Mouse (Mus musculus) common myeloid progenitor, adult 5-6 weeks (primary cell): ENCODE results near the gene Rps26. TPM values are rescaled to one million over a fixed set of nuclear protein-coding genes. Genes with fewer than 3 reads are reported as not detected.
A peak's percentile ranks its signal among the peaks of the same experiment; 100 is the strongest.
"Not testable (repeated sequence)": the region's sequence is repeated elsewhere in the genome, so short reads cannot be mapped to it uniquely, and the experiment has no call there.

Experiments
- ATAC-seq: replicated peaks from 2 replicates; pipeline ENCODE4 v1.8.0; 2016; ENCODE audit warnings: low read depth, mild to moderate bottlenecking, moderate TSS enrichment, inconsistent platforms; ENCODE audit not compliant: poor library complexity, severe bottlenecking
- total RNA-seq: library from RNA; stranded (forward); fragments of 200-1000, 187-1606 nt; gene quantifications from 2 replicates; pipeline ENCODE4 v1.2.3, GENCODE M21; 2017

Rps26 gene
- total RNA-seq, 1 experiment from 2014 or later: 1,052 TPM

GRCm38 (mm10) chr10:128613820-128614219, 12.7 kb downstream of the Rps26 start:
- not testable (repeated sequence) for ATAC-seq

DNA sequence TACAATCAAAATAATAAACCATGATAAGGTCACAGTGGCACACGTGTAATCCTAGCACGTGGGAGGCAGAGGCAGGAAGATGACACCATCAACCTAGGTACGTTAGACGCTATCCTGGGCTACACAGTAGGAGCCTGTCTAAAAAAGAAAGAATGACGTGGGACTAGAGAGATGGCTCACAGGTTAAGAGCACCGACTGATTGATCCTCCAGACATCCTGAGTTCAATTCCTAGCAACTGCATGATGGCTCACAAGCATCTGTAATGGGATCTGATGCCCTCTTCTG, 13.4 kb downstream of the Rps26 start:
- peak; percentile 20; the same call in 1 of the 2 replicates for ATAC-seq

- peak; percentile 97 for ATAC-seq
Measured at GRCm38 (mm10) chr10:128612433-128613153, 14.0 kb downstream of the Rps26 start.

DNA sequence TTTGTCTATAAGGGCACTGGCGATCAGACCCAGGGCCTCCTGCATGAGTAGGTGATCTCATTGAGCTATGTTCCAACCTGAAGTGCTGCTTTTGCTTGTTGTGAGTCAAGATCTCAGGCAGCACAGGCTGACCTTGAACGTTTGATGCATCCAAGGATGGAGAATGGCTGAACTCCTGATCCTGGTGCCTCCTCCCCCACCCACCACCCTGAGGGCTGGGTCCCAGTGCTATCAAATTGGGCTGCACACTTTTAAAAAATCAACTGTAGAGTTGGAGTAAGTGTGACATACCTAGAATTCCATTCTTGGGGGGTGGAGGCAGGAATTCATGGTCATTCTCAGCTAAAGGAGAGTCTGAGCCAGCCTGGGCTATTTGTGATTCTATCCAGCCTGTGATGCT, 20.1 kb downstream of the Rps26 start:
- ATAC-seq: no peak

DNA sequence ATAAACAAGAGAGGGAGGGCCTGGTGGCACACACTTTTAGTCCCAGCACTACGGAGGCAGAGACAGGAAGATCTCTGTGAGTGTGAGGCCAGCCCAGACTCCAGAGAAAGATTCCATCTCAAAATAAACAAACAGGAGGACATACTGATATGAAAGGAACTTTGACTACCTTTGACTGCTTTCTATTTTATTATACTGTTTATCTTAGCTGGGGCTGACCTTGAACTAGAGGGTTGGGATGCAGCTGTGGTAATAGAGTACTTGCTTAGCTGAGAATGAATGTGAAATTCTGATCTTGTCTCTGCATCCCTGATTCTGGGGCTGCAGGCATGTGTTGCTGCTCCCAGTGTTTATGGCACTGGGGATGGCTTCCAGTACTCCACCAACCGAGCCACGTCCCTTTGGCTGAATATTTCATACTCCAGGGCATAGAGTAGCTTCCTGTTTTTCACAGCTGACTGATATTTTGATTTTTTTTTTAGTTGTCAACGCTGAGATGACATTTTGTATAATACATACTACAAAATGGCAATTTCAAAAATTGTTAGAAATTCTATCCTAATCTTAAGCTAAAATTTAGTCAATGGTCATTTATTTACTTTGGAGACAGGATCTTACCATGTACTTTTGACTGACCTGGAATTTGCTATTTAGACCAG, 23.9 kb downstream of the Rps26 start:
- 0 out of 2 replicates have a peak, but pooled peaks have one; percentile 25 for ATAC-seq

DNA sequence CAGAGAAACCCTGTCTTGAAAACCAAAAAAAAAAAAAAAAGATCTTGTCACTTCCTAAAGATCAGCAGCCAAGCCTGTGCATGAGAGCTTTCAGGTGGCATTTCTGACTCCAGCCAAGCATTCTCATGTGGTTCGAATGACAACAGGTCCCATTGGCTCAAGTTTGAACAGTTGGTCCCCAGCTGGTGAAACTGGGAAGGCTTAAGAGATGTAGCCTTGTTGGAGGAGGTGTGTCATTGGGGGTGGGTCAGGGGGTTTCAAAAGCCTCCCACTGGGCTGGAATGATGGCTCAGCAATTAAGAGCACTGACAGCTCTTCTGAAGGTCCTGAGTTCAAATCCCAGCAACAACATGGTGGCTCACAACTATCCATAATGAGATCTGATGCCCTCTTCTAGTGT, 25.0 kb downstream of the Rps26 start:
- no peak for ATAC-seq

GRCm38 (mm10) chr10:128598476-128598875, 28.1 kb downstream of the Rps26 start:
- no peak for ATAC-seq

GRCm38 (mm10) chr10:128592797-128593196, 33.8 kb downstream of the Rps26 start:
- ATAC-seq: no peak

GRCm38 (mm10) chr10:128591436-128591835, 35.1 kb downstream of the Rps26 start:
- no peak for ATAC-seq

GRCm38 (mm10) chr10:128590193-128590690, 36.3 kb downstream of the Rps26 start:
- ATAC-seq: peak; percentile 53

DNA sequence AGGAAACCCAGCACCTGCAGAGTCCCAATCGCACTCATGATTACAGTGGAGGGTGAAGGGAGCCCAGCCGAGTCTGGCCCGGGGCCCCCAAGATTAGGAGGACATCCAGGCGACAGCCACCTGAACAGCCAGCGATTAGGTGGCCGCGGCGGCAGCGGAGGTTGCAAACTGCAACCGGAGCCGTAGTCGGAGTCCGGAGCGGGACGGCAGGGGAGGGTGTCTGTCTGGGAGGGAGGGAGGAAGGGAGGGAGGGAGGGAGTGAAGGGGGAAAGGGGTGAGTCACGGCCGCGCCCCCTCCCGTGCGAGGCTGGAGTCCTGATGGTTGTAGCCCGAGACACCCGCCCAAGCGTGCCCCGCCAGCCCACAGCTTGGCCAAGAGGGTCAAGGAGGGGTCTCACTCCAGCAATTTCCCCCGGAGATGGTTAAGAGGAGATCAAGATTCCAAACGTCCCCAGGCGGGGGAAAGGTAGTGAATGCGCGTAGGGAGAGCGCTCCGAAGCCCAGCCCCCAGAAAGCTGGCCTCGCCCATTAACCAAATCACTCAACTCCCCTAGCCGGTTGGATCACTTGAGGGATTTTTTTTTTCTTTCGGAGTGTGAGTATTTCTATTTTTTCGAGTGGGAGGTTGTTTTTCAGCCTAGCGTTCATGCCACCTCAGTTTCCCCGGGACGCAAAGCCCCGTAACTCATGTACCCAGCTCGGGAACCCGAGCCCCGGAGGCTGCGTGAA, 36.9 kb downstream of the Rps26 start, which contains the start of gene Erbb3:
Gene Erbb3, minus strand, starts transcription at position 189 of the 729 bp plus-strand sequence.
- peak; percentile 60 for ATAC-seq

GRCm38 (mm10) chr10:128588775-128589463, 37.6 kb downstream of the Rps26 start:
- ATAC-seq: no peak; the same call in 1 of the 2 replicates

DNA sequence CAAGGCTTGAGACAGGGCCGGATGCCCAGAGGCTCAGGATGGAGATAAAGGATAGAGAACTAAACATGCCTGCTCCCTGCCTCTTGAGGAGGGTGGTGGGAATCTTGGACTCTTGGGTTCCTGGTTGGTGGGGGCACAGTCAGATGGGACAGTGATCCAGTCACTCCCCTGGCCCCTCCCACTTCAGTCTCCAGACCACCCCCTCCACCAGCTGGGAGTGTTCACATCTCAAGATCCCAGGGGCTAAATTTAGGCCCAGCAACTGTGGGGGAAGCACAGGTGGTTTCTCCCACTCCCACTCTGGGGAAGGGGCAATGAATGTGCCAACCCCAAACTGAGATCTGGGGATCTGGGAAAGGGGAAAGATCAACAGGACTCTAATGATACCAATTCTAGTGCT, 38.4 kb downstream of the Rps26 start:
- no peak for ATAC-seq

- ATAC-seq: no peak
Measured at GRCm38 (mm10) chr10:128587697-128588096, 38.9 kb downstream of the Rps26 start.

- no peak for ATAC-seq
Measured at GRCm38 (mm10) chr10:128587120-128587519, 39.4 kb downstream of the Rps26 start.

DNA sequence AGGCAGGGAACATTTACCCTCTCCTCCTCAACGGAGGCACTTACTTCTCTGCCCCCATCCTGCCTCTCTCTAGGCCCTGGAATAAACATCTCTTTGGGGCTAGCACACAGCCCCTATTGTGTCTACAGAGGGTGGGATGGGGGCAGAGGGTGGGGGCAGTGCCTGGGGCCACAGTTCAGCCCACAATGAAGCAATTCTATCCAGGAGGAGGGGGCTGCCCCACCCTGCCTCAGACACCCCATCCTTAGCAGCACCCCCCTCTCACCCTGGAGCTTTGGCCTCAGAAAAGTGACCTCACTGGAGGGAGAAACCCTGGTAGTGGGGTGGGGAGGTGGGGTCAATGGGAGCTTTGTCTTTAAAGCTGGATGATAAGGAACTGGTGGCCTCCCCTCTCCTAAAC, 40.0 kb downstream of the Rps26 start:
- ATAC-seq: no peak

- no peak for ATAC-seq
Measured at GRCm38 (mm10) chr10:128584386-128584785, 42.2 kb downstream of the Rps26 start.

- ATAC-seq: no peak; the same call in 1 of the 2 replicates
Measured at GRCm38 (mm10) chr10:128583644-128584043, 42.9 kb downstream of the Rps26 start.

DNA sequence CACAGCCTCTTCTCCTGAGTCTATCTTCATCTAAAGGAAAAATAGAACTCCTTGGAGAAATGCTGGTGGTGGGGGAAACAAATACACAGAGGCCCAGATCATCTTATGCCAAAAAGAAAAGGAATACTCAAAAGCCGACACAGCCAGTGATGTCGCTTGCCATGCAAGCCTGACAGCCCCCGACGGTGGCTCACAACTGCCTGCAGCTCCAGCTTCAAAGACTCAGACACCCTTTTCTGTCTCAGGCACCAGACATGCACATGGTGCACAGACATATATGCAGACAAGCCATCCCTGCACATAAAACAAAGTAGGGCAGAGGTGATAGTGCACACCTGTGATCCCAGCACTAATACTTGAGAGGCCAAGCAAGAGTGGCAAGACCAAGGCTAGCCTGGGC, 46.8 kb downstream of the Rps26 start:
- no peak for ATAC-seq

DNA sequence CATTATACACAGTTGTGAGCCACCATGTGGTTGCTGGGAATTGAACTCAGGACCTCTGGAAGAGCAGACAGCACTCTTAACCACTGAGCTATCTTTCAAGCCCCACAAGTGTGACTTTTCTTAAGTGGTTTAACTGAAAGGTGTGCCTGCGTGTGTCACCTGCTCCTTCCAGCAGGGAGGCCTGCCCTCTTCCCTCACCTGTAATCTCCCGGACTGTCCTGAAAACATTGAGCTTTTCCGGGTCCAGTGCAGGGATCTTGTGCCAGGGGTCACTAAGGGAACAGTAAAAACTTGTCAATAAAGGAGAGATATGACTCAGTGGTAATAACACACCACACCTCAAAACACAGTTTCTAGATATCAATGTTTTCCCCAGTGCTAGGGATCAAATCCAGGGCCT, 47.2 kb downstream of the Rps26 start:
- no peak for ATAC-seq
